Mouse (Mus musculus) monocyte, adult 2 months (primary cell): ENCODE measurements around the gene Adora2b.
A peak's percentile ranks its signal among the peaks of the same experiment; 100 is the strongest.

Source experiments
- DNase-seq, 2 experiments: peaks; one replicate each; pipeline ENCODE4 v3.0.0; 2022; ENCODE audit warnings: low spot score in 2 of 2, low read depth in 1 of 2

Adora2b gene

DNA sequence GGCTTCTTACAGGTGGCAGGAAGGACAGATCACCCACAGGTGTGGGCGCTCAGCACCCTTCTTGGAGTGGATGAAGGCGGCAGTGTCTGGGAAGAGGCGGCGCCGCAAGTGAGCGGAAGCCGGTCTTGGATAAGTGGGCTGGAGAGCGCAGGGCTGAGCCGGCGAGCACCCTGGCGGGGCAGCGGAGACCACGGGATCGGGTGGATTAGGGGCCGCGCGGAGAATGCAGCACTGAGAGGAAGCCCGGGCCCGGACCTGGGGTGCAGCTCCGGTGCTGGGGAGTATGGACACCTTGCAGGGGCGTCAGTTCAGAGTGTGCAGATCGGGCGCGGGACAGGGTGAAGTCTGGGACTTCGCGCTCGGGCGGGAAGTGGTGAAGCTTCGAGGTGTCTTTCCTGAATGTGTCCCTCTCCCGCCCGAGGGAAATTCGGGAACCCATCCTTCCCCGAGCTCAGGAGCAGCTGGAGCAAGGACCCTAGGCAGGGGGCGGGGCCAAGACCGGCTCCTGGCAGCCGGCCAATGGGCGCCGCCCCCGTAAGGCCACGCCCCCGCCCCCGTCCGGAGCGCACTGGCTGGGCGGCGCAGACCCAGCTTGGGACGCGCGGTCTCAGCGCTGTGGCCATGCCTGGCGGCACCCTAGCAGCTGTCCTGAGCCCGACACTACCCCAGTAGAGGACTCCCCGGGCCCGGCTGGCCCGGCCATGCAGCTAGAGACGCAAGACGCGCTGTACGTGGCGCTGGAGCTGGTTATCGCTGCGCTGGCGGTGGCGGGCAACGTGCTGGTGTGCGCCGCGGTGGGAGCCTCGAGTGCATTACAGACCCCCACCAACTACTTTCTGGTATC lies at the start of gene Adora2b:
Adora2b (plus strand) TSS at position 584 of the 844 bp plus-strand sequence.
- peak; percentile 28 to 37 for DNase-seq

DNA sequence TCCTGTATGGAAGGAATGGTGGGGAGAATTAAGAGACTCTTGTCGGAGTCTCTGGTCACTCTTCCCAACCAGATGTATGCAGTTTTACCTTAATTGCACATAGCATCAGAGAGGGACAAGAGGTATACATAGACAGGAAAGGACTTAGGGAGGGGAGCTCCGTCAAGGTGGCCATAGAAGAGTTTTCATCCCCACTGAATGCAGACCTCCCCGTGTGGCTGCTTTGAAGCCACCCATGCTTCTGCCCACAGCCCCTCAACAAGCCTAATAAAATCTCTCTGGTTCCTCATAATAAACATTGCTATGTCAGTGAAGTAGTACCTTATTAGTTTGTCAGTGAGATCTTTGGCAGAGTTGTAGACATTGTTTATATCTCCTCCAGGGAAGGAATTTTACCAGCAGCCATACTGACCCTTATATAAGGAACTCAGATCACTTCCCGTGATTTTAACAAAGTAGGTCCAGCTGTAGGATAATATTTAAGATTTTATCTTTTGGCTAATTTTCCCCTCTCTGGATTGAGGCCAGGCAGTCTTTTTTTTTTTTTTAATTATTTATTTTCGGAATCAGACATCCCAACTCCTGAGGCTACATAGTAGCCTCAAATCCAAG lies 47.8 kb upstream of the Adora2b start:
- DNase-seq = no peak

DNA sequence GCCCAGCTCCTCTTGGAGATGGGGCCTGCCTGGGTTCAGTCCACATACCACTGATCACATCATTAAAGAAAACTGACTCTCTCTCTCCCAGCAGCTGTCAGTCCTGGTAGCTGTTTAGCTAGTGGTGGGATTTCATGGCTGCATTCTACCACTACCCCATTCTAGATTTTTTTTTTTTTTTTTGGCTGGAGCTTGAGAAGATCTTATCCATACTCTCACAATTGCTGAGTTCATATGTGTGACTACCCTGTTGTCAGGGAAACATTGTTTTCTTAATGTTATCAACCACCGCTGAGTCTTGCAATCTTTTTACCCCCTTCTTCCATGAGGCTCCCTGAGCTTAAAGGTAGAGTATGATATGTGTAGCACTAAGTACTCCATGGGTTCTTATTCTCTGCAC lies 46.1 kb upstream of the Adora2b start:
- no peak for DNase-seq

DNA sequence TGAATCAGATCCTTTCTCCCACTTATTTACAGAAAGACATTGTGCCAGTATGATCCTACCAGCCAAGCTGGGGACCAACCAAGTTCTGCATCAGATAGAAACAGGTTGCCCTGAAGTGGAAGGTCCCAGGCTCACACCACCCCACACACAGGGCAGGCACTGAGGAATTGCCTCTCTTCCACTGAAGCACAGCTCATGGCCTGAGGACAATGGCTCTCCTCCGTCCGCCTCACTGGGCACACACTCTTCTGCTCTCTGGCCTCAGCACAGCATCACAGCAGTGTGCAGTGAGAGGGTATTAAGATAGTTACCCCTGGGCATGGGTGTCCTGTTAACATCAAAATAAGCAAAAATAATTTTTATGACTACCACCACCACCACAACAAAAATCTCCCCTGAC lies 39.7 kb upstream of the Adora2b start:
- no peak for DNase-seq

DNA sequence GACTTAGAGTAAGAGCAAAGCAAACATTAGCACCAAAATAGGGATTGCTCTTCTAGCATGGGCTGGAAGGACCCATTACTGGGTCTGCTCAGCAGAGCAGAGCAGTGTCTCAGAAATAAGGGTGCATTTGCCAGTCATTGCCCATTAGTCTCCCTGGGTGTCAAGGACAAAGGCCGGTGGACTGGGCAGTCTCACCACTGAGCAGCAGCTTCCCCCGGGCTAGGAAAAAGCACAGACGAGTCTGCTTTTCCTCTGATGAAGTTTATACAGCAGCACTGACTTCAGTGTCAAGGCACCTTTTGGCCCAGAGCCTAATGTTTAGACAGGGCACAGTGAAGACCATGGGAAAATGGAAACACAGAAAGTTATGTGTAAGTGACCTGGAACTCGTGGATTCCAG lies 38.9 kb upstream of the Adora2b start:
- DNase-seq = no peak

DNA sequence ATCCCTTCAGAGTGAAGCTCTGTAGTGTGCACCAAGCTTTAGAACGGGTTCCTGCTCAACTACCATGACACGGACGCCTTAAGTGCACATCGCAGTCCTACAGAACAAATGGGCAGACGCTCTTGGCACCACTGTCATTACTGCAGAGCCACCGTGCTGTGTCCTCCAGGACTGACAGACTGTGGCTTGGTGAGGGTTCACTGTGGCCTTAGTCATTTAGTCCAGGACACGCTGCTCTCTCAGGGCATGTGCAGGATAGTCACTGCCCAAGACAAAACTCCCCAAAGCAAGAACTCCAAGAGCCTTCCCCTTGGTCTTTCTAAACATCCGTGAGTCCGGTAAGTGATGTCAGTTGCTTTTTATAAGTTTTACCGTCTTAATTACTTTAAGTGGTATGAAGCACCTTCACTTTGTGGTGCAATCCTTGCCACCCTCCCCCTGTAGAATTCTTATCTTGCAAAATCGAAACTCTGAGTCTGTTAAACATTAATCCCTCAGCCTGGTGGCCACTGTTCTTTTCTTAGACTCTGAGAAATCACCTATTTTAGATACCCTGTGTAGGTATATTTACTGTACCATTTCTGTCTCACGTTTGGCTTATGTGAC lies 35.3 kb upstream of the Adora2b start:
- DNase-seq = no peak

DNA sequence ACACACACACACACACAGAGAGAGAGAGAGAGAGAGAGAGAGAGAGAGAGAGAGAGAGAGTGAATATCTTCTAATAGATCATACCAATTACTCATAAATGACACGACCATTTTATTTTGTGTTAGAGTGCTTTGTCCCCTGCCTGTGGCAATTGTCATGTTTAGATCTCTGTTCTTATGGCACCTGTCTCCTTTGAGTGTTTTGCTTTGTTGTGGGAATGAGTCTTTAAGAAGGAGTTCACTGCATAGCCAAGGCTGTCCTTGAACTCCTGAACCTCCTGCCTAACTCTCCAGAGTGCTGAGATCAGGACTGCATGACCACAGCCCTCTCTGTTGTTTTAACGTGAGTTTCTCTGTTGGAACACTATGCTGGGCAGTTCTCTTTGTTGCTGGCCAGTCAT lies 33.7 kb upstream of the Adora2b start:
- DNase-seq = no peak

DNA sequence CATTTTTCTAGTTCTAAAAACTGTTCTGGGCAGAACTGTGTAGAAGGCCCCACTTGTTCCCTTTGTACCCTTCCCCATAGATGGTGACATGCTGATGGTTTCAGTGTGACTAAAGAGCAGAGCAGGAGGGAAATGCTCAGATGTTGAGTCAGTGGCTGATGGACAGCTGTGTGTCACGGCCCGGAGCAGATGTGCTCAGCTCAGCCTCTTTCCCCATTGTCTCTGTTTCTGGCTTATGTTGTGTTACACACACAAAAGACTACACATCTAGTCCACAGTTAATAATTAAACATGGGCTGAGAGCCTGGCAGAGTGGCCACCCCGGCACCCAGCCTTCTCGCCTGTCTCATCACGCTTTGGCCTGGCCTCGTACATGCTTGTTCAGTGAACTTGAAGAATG lies 31.0 kb upstream of the Adora2b start:
- DNase-seq = no peak

DNA sequence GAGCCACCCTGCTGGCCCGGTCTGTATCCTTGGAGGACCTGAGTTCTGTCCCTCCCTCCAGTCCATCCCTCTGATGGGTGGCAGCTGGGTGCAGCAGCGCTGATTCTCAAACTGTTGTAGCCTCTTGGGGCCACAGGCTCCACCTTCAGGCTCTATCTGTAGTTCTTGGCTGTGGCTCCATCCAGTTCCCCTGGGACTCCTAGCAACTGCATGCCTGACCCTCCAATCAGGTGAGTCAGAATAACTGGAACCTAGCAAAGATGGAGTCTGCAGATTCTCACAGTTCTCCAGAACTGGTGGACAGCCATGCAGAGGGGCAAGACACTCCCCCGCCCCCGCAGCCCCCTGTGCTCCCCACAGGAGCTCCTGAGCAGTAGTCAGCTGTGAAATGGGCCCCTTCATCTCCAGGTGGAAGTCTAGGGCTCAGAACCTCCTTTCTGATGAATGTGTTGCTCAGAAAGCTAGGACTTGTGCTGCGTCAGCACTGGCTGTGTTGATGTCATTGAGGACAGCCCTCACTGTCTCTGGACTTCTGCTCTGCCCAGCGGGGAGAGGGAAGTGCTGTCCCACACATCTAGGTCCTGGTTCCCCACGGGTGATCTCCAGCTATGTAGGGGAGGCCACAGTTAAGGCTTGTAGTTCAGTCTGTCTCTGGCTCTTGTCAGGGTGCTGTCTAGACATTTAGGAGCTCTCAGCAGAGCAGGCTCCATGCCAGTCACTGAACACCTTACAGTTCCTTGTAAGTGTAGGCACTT lies 27.9 kb upstream of the Adora2b start:
- peak in 1 of 2 experiments; percentile 45 for DNase-seq

DNA sequence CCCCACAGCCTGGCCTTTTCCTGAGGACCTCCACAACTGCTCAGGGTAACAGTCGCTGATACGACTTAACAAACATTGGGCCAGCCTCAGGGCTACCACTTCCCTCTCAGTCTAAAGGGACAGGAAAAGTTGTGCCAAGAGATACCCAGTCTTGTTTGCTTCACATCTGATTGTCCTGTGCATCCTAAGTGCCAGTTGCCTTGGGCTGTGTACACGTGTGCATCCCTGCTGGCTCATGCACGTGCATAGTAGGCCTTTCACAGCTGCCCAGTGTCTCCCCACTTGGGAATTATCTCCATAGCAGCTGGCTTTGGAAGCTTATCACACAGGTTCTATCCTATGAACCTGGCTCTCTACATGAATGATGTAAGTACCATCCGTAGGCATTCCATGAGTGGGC lies 25.4 kb upstream of the Adora2b start:
- DNase-seq = no peak

DNA sequence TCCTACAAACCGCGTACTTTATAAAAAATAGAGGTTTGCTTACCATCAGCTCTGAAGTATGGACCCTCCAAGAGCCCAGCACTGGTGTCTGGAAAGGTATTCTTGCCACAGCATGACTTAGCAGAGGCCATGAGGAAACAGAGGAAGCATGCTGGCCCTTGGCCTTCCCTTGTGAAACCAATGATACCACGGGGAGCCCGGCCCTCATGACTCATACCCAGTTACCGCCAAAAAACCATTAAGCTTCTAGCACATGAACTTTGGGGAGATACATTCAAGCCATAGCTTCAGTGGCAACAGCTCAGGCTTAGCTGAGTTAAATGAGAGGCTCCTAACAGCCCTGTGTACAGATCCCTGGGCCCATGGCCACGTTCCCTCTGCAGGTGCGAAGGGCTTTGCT lies 24.8 kb upstream of the Adora2b start:
- peak; percentile 54 to 67 for DNase-seq

DNA sequence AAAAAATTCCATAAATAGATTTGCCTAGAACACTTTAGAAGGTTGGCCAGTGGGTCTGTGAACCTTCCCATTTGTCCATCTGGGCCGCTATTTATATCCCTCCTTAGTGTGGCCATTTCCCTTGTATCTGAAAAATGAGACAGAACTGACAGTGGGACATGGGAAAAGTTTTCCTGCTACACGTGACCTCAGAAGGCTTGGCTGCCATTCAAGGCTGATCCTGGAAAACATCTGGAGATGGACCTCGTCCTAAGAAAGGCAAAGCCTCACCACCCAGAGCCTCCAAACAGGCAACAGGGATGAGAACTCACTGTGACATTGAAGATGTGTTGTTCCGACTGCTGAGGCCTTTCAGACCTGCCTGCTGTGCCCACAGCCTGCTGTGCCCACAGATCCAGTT lies 24.0 kb upstream of the Adora2b start:
- no peak for DNase-seq

DNA sequence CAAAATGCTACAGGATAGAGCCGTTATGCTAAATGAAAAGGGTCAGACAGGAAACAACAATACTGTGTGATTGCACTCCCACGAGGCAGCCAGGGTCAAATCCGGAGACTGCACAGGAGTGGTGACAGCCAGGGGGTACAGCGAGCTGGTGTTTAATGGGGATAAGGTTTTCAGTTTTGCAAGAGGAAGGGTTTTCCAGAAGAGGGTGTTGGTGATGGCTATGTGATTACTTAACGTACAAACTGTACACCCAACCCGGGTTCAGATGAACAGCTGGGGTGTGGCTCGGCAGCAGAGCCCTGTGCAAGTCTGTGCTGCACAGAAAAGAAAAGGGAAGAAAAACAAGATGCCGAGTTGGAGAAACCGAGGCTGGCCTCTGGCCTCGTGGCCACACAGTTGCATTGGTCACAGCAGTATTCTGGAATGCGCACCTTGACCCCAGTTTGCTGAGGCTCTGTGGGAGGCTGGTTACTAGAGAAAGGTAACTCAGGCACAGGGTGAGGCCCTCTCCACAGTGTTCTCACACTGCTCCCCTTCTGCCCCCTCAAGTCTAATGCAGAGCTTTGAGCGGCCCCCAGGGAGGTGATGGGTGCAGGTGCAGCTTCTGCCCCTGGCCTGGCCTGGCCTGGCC lies 8.0 kb upstream of the Adora2b start:
- no peak for DNase-seq

DNA sequence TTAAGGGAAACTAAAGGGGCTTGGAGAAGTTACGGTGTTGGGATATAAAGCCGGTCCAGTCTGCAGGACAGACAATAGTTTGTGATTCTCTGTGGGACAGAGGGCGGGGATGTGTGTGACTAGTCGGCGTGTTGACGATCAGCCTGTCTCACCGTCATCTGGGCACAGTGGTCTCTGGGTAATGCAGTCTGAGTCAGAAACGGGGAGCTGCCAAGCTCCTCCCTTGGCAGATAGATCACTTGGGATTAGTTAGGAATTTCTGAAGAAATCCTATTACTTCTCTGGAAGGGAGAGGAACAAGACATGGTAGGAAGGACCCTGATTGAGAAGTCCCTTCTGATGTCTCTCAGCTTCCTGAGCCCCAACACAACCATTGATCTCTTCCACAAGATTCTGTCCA lies 4.9 kb upstream of the Adora2b start:
- no peak for DNase-seq

DNA sequence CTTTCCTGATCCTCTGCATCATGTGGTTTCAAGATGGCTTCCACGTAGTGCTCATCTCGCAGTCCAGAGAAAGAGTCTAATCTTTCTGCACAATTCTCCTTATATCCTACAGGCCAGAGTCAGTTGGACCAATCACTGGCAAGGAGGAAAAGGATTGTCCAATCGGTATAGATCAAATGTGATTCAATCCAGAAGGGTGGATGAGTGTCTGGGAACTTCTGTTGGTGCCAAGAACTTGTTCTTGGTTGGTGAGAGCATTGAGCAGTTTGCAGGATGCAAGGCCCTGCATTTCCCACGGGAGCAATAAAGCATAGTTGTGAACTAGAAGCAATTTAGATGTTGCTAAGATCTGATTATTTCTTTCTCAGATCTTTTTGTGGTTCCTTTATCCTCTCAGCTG lies 4.3 kb upstream of the Adora2b start:
- DNase-seq = no peak

DNA sequence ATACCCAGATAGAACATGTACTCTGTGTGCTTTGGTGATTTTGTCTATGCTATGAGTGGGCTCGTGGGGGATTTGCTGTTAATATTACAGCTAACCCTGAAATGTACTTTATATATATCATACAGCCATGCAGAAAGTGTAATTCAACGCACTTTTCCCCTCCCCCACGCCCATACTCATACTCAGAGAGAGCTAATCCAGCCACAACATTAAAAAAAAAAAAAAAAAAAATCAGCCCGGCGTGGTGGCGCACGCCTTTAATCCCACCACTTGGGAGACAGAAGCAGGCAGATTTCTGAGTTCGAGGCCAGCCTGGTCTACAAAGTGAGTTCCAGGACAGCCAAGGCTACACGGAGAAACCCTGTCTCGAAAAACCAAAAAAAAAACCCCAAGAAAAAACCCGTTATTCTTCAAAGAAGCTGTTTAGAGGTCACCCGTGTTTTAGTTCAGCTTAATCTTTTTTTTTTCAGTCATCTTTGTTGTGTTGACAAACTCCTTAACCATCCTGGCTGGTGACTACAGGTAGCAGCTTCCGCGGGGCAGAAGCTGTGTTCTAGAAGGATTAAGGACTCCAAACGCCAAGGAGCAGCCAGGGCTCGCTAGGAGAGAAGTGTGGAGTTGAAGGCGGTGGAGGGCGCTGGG lies 904 bp upstream of the Adora2b start:
- no peak for DNase-seq

DNA sequence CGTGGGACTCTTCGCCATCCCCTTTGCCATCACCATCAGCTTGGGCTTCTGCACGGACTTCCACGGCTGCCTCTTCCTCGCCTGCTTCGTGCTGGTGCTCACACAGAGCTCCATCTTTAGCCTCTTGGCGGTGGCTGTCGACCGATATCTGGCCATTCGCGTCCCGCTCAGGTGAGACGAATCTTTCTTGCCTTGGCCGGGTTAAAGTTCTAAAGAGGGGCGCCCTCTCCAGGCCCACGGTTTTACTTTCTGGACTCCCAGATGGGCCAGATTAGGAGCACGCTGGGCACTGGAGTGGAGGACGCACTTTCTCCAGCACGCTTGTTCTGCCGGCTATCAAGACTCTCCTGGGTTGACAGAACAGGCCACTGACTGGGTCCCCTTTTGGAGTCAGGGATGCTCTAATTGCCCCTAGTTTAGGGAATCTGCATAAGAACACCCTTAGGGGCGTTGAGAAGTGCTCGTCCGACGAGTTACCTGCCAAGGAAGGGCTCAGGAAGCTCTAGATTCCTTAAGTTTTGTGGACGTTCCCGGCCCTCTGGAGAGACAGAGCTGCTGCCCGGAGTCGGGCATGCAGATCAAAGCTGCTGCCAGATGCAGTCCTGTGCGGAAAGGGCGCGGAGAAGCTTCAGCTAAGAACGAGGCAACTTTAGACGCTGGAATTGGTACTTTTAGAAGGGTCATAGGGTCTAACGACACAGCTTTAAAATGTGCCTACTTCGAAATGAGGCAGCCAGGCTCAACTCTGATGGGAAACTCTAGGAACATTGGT lies 668 bp downstream of the Adora2b start:
- DNase-seq = peak in 1 of 2 experiments; percentile 4

DNA sequence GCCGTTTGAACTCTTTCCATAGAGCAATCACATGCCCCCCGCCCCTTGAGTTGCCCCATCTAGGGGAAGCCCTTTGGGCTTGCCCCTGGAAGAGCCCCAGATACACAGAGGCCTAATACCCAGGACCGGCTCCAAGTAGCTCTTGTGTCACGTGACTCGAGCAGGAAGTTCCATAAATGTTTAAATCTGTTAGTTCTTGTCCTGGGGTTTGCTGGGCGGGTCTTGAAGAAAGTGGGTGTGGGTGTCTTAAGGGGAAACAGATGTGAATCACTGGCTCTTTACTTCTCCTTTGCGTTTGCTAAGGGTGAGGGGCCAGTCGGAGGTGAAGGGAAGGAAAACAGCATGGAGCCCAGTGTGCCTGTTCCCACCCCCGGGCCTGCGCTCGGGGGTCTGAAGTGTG lies 2.3 kb downstream of the Adora2b start:
- peak; percentile 54 to 62 for DNase-seq

DNA sequence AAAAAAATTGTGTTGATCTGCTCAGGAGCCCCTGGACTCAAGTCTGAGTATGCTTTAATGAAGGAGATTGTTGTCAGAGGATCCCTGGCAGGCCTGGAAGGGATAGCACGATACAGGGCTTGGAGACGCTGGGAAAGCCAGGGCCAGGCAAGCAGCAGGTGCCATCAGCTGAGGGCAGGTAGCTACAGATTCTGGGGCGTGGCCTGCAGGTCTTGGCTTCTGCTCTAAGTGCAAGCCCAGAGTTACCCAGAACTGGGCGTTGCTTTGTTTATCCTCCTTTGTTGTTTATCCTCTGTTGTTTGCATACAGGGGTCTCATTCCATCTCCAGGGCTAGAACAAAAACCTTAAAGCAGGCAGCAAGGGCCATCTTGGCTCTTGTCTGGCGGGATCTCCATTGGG lies 4.6 kb downstream of the Adora2b start:
- DNase-seq = no peak

DNA sequence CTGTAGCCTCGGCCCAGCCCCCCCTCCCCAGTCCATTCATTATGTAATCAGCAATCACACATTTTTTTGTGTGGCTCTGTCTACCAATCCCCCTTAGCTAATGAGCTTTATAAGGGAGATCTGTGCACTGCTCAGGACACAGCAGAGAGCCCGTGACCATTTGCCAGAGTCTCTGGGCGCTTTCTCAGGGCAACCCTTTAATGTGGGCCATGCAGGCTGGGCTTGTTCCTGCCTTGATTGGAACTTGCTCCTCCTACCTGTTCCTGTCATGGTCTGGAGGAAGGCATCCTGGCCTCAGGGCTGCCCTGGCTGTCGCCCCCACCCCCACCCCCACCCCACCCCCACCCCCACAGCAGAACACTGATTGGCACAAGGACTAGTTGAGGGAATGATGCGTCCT lies 10.4 kb downstream of the Adora2b start:
- DNase-seq = no peak
